Mouse (Mus musculus): ENCODE measurements around the gene Gpatch2l.

- TF ChIP-seq GATA1 (IDR thresholded peaks at IDR 0.05; ENCODE audit: low read length) (no peak), TAL1 (IDR thresholded peaks at IDR 0.05; ENCODE audit: low read length) (no peak)
These were observed 34.1 kb downstream of the Gpatch2l start for GRCm38 (mm10) chr12:86275731-86276130.

Data from erythroblast, embryonic 14.5 days (primary cell).